Mouse (Mus musculus): Measurements from ENCODE around the gene Odr4. TPM values are rescaled to one million over a fixed set of nuclear protein-coding genes. Genes with fewer than 3 reads are reported as not detected.

The Odr4 gene
- total and polyA plus RNA-seq, 3 experiments = 1.9 to 50.0 (median 45.4) TPM

Other genes with a start within 250 kb of the Odr4 start
- not detected for gene Pdc, start 73.7 kb downstream of the Odr4 start, total RNA-seq (2021)
- not detected in 2 replicates for gene Pdc, start 73.7 kb downstream of the Odr4 start, polyA plus RNA-seq (2012; rRNA removed)
- gene Tpr, start 242 bp downstream of the Odr4 start, total RNA-seq (2021) = 100 to 1,000 TPM in 1 of 2 experiments, 10 to 100 TPM in 1; 94.9 to 145 TPM
- 24.7 and 30.7 TPM in 2 replicates for gene Tpr, start 242 bp downstream of the Odr4 start, polyA plus RNA-seq (2012; rRNA removed)
- 10 to 100 TPM in 1 of 2 experiments, 1 to 10 TPM in 1; 5.5 to 10.4 TPM for gene Prg4, start 73.1 kb upstream of the Odr4 start, total RNA-seq (2021)
- 0.11 and 0.62 TPM in 2 replicates for gene Prg4, start 73.1 kb upstream of the Odr4 start, polyA plus RNA-seq (2012; rRNA removed)